Mouse (Mus musculus): ENCODE measurements around the gene Cfap43.

DNA sequence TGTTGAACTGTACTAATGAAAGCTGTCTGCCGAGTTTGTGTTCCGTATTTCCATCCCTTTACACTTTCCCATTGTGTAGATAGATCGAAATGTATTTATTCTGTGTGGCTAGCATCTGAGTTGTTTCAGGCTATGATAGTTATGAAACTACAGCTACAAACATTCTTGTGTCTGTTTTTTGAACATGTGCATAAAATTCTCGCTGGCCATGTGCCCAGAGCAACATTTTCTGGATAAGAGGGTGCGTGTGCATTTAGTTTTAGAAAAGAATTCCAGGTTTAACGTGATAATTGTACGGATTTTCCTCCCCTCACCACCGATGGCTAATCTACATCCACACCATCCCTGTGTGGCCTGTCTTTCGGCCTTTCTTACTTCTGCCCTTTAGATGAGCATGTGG is 205.6 kb downstream of the Cfap43 start:
- no peak for TF ChIP-seq CTCF (IDR thresholded peaks at IDR 0.05; ENCODE audit: extremely low read depth, insufficient read depth, insufficient read length, insufficient replicate concordance)
- TF ChIP-seq POLR2A (IDR thresholded peaks at IDR 0.05; ENCODE audit: low read depth, low read length): no peak
